Mouse (Mus musculus): ENCODE results near the gene Farsb.

DNA sequence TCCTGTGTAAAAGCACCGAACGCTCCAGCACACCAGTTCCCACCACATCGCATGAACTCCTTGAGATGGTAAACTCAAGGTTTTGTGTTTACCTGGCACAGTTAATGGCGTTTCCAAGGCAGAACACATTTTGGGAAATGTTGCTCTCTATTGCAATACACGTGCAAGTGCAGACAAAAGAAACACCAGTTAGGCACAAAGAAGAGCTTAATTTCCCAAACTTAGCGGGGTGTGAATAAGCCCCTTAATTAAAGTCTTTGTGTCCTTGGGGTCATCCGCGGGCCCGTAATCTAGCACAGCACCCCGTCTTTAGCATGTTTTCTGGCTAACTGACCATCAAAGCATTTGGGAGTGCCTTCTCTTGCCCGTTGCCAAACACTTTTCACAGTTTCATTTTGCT is 59.8 kb downstream of the Farsb start:
- no peak for TF ChIP-seq CTCF (IDR thresholded peaks at IDR 0.05; ENCODE audit: low read depth, low read length)
- TF ChIP-seq POLR2A (IDR thresholded peaks at IDR 0.05; ENCODE audit: borderline replicate concordance, low read depth, low read length) = no peak

All from bone marrow macrophage, adult 2 months (primary cell).